Mouse (Mus musculus) heart, adult 2 months (tissue): ENCODE results near the gene Ankrd49. TPM values are rescaled to one million over a fixed set of nuclear protein-coding genes. Genes with fewer than 3 reads are reported as not detected.

Source experiments
- DNase-seq, 2 experiments: peaks; one replicate each; pipeline ENCODE4 v3.0.0; 2021
- H3K27ac ChIP-seq: fragments of 200-600 bp; 2 replicates; pipeline ENCODE4 v1.8.1; 2022
- H3K27me3 ChIP-seq: fragments of 200-500 bp; 2 replicates; pipeline ENCODE4 v1.6.1; 2012; ENCODE audit warnings: mild to moderate bottlenecking, low read length, inconsistent platforms, mixed read lengths; ENCODE audit not compliant: control insufficient read depth, insufficient read depth
- H3K36me3 ChIP-seq: fragments of 200-500 bp; 2 replicates; pipeline ENCODE4 v1.6.1; 2012; ENCODE audit warnings: low read length, inconsistent platforms; ENCODE audit not compliant: control insufficient read depth, insufficient read depth
- H3K4me1 ChIP-seq: fragments of 200-500 bp; 2 replicates; pipeline ENCODE4 v1.6.1; 2011; ENCODE audit warnings: low read length; ENCODE audit not compliant: control insufficient read depth, insufficient read depth
- H3K4me3 ChIP-seq: fragments of 200-600 bp; 2 replicates; pipeline ENCODE4 v1.8.1; 2022
- H3K79me2 ChIP-seq: fragments of 200-500 bp; replicated peaks from 2 replicates; pipeline ENCODE4 v1.6.1; 2012; ENCODE audit warnings: mild to moderate bottlenecking, inconsistent platforms, low read length, moderate library complexity, mixed read lengths; ENCODE audit not compliant: control insufficient read depth, insufficient read depth
- H3K9ac ChIP-seq: fragments of 200-500 bp; 2 replicates; pipeline ENCODE4 v1.6.1; 2012; ENCODE audit warnings: low read depth, mild to moderate bottlenecking, control low read depth, inconsistent platforms, low read length, mixed read lengths
- CTCF ChIP-seq: fragments of 200-600 bp; IDR thresholded peaks from 2 replicates; pipeline ENCODE4 v1.8.1; 2022; ENCODE audit warnings: antibody characterized with exemption, mild to moderate bottlenecking, moderate library complexity
- EP300 ChIP-seq: fragments of 200-500 bp; IDR thresholded peaks from 2 replicates; pipeline ENCODE4 v1.6.1; 2011; ENCODE audit warnings: low read depth, low read length, control low read depth; ENCODE audit not compliant: insufficient read depth
- POLR2A ChIP-seq: fragments of 200-500 bp; IDR thresholded peaks from 2 replicates; pipeline ENCODE4 v1.6.1; 2011; ENCODE audit warnings: mild to moderate bottlenecking, low read depth, low read length, control low read depth; ENCODE audit not compliant: insufficient read depth
- WGBS: fragments of 180-500 bp; shearing (Covaris S2); methylation state at CpG from one replicate; pipeline ENCODE4 v1.1.7; 2018; 5-methylcytosine and 5-hydroxymethylcytosine counted together
- intact Hi-C: fragments of 180-260 bp; cut with DNase I; formaldehyde crosslinking; loops from one replicate; pipeline ENCODE4 v1.15.1; 2025
- polyA plus RNA-seq: library from polyadenylated mRNA; depleted of rRNA; stranded (reverse); fragments of >200 nt; gene quantifications from 2 replicates; pipeline ENCODE4 v1.2.3, GENCODE M21; 2012; rRNA removed
- total RNA-seq, 2 experiments: library from RNA; stranded (reverse); gene quantifications; 2 replicates each; pipeline ENCODE4 v1.2.3; 2021

Gene Ankrd49
- total and polyA plus RNA-seq, 3 experiments: 3.9 to 7.6 (median 5.3) TPM

DNA sequence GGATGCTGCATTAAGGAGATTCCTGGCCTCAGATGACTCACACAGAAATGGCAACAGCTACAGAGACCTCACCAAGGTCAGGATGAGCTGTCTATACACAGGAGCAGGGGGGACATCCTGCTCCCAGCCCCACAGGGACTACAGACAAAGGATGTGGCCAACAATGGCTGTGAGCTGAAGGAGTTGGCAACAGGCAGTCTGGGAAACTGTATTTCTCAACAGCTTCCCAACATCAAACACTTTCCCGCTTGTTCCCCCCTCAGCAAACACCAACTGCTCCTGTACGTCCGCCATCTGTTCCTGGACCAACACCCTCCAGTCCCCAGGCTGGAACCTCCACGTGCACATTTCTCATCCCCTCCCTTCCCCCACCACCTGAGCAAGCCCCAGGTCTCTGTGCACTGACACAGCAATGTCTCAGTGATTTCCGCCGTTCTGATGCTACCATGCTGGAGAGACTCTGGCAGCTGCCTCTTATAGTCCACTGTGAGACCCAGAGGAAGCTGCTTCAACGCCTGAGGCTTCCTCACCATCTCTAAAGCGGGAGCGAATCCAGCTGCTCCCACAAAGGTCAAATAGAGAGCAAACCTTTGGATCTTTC is 53.6 kb downstream of the Ankrd49 start:
- no peaks in the 10 kb centered on the region for H3K36me3 ChIP-seq
- no peaks in the 10 kb centered on the region for H3K27me3 ChIP-seq
- peak in 1 of 2 experiments; percentile 7 for DNase-seq
- peaks cover 3% of the 10 kb centered on the region for H3K4me1 ChIP-seq
- H3K4me3 ChIP-seq: no peak overlapping the region
- WGBS: 35% methylated on average over 9 of the region's 9 CpGs
- H3K79me2 ChIP-seq: no peaks in the 10 kb centered on the region
- no peak overlapping the region for H3K9ac ChIP-seq
- intact Hi-C loops: no loop called here
- TF ChIP-seq CTCF (no peak), POLR2A (no peak), EP300 (0 out of 2 replicates have a peak, but pooled peaks have one; percentile 9)
- H3K27ac ChIP-seq: no peak overlapping the region

Other genes starting within 250 kb of the Ankrd49 start
- 10 to 100 TPM; 58.3 to 59.5 TPM for gene Amotl1, start 139.8 kb downstream of the Ankrd49 start, total RNA-seq
- 27.4 and 41.1 TPM in 2 replicates for gene Amotl1, start 139.8 kb downstream of the Ankrd49 start, polyA plus RNA-seq
- gene Piwil4, start 44.1 kb downstream of the Ankrd49 start, total RNA-seq: not detected
- not detected in 2 replicates for gene Piwil4, start 44.1 kb downstream of the Ankrd49 start, polyA plus RNA-seq
- under 1 TPM; 0.39 to 0.43 TPM for gene Fut4, start 32.5 kb downstream of the Ankrd49 start, total RNA-seq
- gene Fut4, start 32.5 kb downstream of the Ankrd49 start, polyA plus RNA-seq: 0.49 and 0.59 TPM in 2 replicates
- gene 1700012B09Rik, start 13.8 kb downstream of the Ankrd49 start, total RNA-seq: not detected
- not detected in 2 replicates for gene 1700012B09Rik, start 13.8 kb downstream of the Ankrd49 start, polyA plus RNA-seq
- 10 to 100 TPM in 1 of 2 experiments, 1 to 10 TPM in 1; 9.8 to 10.4 TPM for gene Mre11a, start 202 bp downstream of the Ankrd49 start, total RNA-seq
- gene Mre11a, start 202 bp downstream of the Ankrd49 start, polyA plus RNA-seq: 2.8 and 7.0 TPM in 2 replicates
- not detected for gene Gpr83, start 75.4 kb upstream of the Ankrd49 start, total RNA-seq
- 0.14 and 0.15 TPM in 2 replicates for gene Gpr83, start 75.4 kb upstream of the Ankrd49 start, polyA plus RNA-seq
- not detected for gene Izumo1r, start 119.1 kb upstream of the Ankrd49 start, total RNA-seq
- 0.18 and 0.29 TPM in 2 replicates for gene Izumo1r, start 119.1 kb upstream of the Ankrd49 start, polyA plus RNA-seq